Mouse (Mus musculus) midbrain, embryonic 16.5 days (tissue): ENCODE data around the gene Sumo1. TPM values are rescaled to one million over a fixed set of nuclear protein-coding genes. Genes with fewer than 3 reads are reported as not detected.
A peak's percentile ranks its signal among the peaks of the same experiment; 100 is the strongest.

Experiments
- ATAC-seq: fragments of 200-750 bp; cut with Nextera tagmentation; 2 replicates; pipeline ENCODE4 v1.8.0; 2017; ENCODE audit warnings: moderate TSS enrichment
- H3K27ac ChIP-seq: fragments of 300-500 bp; sonication (generic); 2 replicates; pipeline ENCODE4 v1.5.1; 2014; ENCODE audit warnings: mild to moderate bottlenecking, low read length, mixed read lengths
- H3K27me3 ChIP-seq: fragments of 300-500 bp; sonication (generic); 2 replicates; pipeline ENCODE4 v1.6.1; 2014; ENCODE audit warnings: low read depth, low read length, mixed read lengths; ENCODE audit not compliant: control insufficient read depth, insufficient read depth
- H3K36me3 ChIP-seq: fragments of 300-500 bp; sonication (generic); 2 replicates; pipeline ENCODE4 v1.6.1; 2014; ENCODE audit warnings: mild to moderate bottlenecking, low read length, moderate library complexity, mixed read lengths; ENCODE audit not compliant: control insufficient read depth, insufficient read depth
- H3K4me1 ChIP-seq: fragments of 300-500 bp; sonication (generic); 2 replicates; pipeline ENCODE4 v1.6.1; 2014; ENCODE audit warnings: mild to moderate bottlenecking, low read length, mixed read lengths; ENCODE audit not compliant: control insufficient read depth, insufficient read depth
- H3K4me2 ChIP-seq: fragments of 300-500 bp; sonication (generic); 2 replicates; pipeline ENCODE4 v1.6.1; 2014; ENCODE audit warnings: mild to moderate bottlenecking, low read length, mixed read lengths
- H3K4me3 ChIP-seq: fragments of 300-500 bp; sonication (generic); 2 replicates; pipeline ENCODE4 v1.5.1; 2014; ENCODE audit warnings: low read depth, mild to moderate bottlenecking, low read length, moderate library complexity, mixed read lengths
- H3K9ac ChIP-seq: fragments of 300-500 bp; sonication (generic); 2 replicates; pipeline ENCODE4 v1.6.1; 2014; ENCODE audit warnings: low read depth, low read length, mixed read lengths
- H3K9me3 ChIP-seq: fragments of 300-500 bp; sonication (generic); replicated peaks from 2 replicates; pipeline ENCODE4 v1.6.1; 2014; ENCODE audit warnings: mild to moderate bottlenecking, low read length, mixed read lengths; ENCODE audit not compliant: control insufficient read depth, poor library complexity, severe bottlenecking
- WGBS: fragments of 180-500 bp; shearing (Covaris S2); extraction: QIAGEN DNeasy Blood & Tissue Kit; methylation state at CpG from one replicate; pipeline ENCODE4 v1.1.7; 2014; 5-methylcytosine and 5-hydroxymethylcytosine counted together
- polyA plus RNA-seq: library from polyadenylated mRNA; unstranded; fragments of >200 nt; fragmentation: Nextera tagmentation; extraction: Ambion mirVana; gene quantifications from 2 replicates; pipeline ENCODE4 v1.2.1, GENCODE M21; 2015

Sumo1 gene
- polyA plus RNA-seq, 1 experiment from 2014 or later, result 332 TPM

DNA sequence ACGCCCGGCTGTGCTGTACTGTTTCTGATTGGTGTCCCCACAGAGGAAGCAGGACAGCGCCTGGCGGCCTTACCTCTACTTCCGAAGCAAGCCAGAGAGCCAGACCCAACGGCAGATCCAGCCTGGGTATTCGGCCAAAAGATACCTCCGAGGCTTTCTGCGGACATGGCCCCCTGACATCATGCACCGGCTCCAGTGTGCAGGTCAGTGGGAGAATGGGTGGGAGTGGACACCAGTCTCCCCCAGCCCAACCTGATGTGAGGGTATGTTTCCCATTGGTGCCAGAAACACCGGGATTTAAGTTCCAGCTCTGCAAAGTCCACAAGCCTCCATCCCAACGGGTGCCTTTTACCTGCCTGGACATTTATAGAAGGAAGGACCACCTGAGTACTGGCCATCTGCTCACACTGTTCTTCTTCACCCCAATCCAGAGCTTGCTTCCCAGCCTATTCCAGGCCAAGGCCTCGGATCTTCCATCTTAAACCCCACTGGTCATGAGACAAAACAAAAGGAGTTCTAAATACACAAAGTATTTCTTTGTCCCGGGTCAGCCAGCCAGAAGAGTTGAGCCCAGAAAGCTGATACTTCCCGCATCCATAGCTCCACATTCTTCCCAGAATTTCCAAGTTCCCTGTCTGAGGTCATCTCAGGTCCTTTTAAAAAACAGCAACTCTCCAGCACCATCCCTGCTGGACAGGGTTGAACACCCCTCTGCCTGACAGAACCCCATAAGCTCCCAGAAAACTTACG lies 129.2 kb downstream of the Sumo1 start:
- ATAC-seq, result no peak
- H3K27me3 ChIP-seq, result no peaks in the 10 kb centered on the region
- 82% methylated on average over 16 of the region's 16 CpGs for WGBS
- H3K4me1 ChIP-seq, result peaks cover 3% of the 10 kb centered on the region; the same call in 1 of the 2 replicates
- H3K36me3 ChIP-seq, result no peaks in the 10 kb centered on the region
- no peaks in the 10 kb centered on the region for H3K9me3 ChIP-seq
- no peak overlapping the region for H3K27ac ChIP-seq
- H3K4me3 ChIP-seq, result no peak overlapping the region
- no peak overlapping the region for H3K4me2 ChIP-seq
- H3K9ac ChIP-seq, result no peak overlapping the region

DNA sequence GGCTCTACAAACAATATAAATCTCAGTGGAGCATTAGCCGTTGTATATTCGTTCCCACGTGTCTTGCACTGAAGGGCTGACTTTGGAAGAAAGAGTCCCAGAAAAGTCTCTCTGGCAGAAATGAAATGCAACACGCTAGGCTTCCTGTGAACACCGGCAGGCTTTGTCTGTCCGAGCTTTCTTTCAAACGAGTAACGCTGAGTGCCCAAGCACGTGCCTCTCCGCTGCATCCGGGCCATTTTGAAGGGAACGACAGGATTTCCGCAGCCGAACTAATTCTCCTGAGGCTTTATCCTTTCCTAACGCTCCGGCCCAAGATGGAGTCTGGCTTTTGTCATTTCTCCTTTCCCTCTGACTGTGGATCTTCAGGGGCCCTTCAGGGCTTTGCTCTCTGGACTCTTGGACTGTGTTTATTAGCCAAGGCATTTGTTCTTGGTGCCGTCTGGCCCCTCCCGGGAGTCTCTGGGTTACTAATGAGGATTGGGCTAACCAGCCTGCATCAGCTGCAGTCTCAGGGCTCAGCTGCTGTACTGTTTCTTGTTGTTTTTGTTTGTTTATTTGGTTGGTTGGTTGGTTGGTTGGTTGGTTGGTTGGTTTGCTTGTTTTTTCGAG lies 130.0 kb downstream of the Sumo1 start:
- H3K9me3 ChIP-seq, result no peaks in the 10 kb centered on the region
- H3K36me3 ChIP-seq, result no peaks in the 10 kb centered on the region
- no peak overlapping the region for H3K27ac ChIP-seq
- H3K4me1 ChIP-seq, result peaks cover 8% of the 10 kb centered on the region
- no peak for ATAC-seq
- no peak overlapping the region for H3K4me3 ChIP-seq
- 44% methylated on average over 19 of the region's 19 CpGs for WGBS
- no peaks in the 10 kb centered on the region for H3K27me3 ChIP-seq
- peak overlapping the region; percentile 11; the same call in 1 of the 2 replicates for H3K4me2 ChIP-seq
- no peak overlapping the region for H3K9ac ChIP-seq

DNA sequence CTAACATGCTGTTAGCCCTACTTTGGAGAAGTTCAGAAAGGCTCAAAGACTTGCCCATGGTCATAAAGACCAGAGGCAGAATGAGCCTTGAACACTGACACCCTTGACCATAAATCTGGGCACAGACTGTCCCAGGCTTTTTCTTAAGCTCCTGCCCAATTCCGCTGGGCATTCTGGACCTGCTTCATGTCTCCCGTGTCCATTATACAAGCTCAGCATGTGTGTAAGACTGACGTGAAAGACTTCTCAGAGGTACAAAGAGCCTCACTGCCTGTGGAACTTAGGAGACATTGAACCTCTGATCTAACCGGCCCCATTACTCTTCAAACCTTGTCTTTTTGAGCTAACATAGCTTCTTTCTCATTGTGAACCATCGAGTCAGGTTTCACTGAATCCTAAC lies 132.3 kb downstream of the Sumo1 start:
- Histone ChIP-seq H3K36me3 (no peaks in the 10 kb centered on the region), H3K4me2 (no peak overlapping the region), H3K9ac (no peak overlapping the region), H3K4me3 (no peak overlapping the region), H3K4me1 (peaks cover 16% of the 10 kb centered on the region), H3K27me3 (no peaks in the 10 kb centered on the region), H3K9me3 (no peaks in the 10 kb centered on the region), H3K27ac (no peak overlapping the region)
- no peak for ATAC-seq
- WGBS, result 86% methylated on average over 5 of the region's 5 CpGs

Other genes starting within 250 kb of the Sumo1 start
- gene Fzd7, start 188.4 kb downstream of the Sumo1 start, polyA plus RNA-seq, result 2.6 and 3.2 TPM in 2 replicates
- 11.8 and 14.1 TPM in 2 replicates for gene Gm973, start 154.6 kb downstream of the Sumo1 start, polyA plus RNA-seq
- 139 and 149 TPM in 2 replicates for gene Nop58, start 14.1 kb upstream of the Sumo1 start, polyA plus RNA-seq
- 9.4 and 11.1 TPM in 2 replicates for gene Bmpr2, start 92.6 kb upstream of the Sumo1 start, polyA plus RNA-seq
- gene Fam117b, start 242.2 kb upstream of the Sumo1 start, polyA plus RNA-seq, result 45.2 and 45.3 TPM in 2 replicates